9 mouse cellular contexts compared by ENCODE assay signal in the genomic region with DNA sequence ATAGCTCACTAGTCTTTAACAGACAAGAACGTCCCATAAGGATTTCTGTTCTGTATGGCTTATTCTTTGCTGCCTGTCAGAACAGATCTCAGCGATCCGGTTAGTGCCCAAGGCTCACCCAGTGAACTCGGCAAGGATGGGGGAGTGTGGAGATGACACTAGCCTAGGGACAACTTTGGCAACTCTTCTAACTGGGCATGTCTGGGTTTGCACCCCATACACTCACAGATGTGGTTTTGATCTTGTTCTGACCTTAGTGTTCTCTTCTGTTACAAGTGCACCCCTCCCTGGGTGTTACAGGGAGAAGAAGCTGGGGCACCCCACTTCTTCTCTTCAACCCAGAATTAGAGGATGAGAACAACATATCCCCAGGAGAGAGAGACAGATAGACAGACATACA. TPM values are rescaled to one million over a fixed set of nuclear protein-coding genes. Genes with fewer than 3 reads are reported as not detected.
A peak's percentile ranks its signal among the peaks of the same experiment; 100 is the strongest.
DNase-seq lines count a peak whose midpoint lies in the region; ATAC-seq and TF ChIP-seq lines count a peak whose summit lies in the region.
"Had no signal": no experiment of that assay in that cellular context is flagged by ENCODE, and none has a peak within 500 bp of the region (broad histone marks: within the 10 kb centered on the region; RNA-seq: fewer than 3 reads in every experiment).

No protein-coding gene starts in this region.

- peak overlapping the region; percentile 88 for H3K9ac ChIP-seq in forebrain, embryonic 15.5 days (replicated peaks)
- H3K9ac ChIP-seq in liver, embryonic 15.5 days, result no peak overlapping the region

- H3K4me2 ChIP-seq in forebrain, embryonic 15.5 days (replicated peaks), result peak overlapping the region; percentile 92
- H3K4me2 ChIP-seq in liver, embryonic 15.5 days, result peak overlapping the region; percentile 58; the same call in 1 of the 2 replicates

- H3K9me3 ChIP-seq in E14TG2a.4 (ENCODE audit: low read length), result no peaks in the 10 kb centered on the region
- no peaks in the 10 kb centered on the region for H3K9me3 ChIP-seq in forebrain, embryonic 15.5 days
- no peaks in the 10 kb centered on the region for H3K9me3 ChIP-seq in liver, embryonic 15.5 days (replicated peaks)

- peaks cover 65% of the 10 kb centered on the region for H3K27me3 ChIP-seq in E14TG2a.4 (ENCODE audit: insufficient read depth, low read length)
- H3K27me3 ChIP-seq in forebrain, embryonic 15.5 days, result no peaks in the 10 kb centered on the region; the same call in 1 of the 2 replicates
- peaks cover 54% of the 10 kb centered on the region for H3K27me3 ChIP-seq in liver, embryonic 15.5 days

- no peak for ATAC-seq in forebrain, embryonic 15.5 days (replicated peaks)
- no peak for ATAC-seq in liver, embryonic 15.5 days (ENCODE audit: insufficient read depth)

- WGBS in forebrain, embryonic 15.5 days, result 26% methylated on average over 4 of the region's 4 CpGs
- WGBS in liver, embryonic 15.5 days (ENCODE audit: insufficient replicate concordance), result 28% methylated on average over 4 of the region's 4 CpGs

- peaks cover 9% of the 10 kb centered on the region for H3K4me1 ChIP-seq in E14TG2a.4 (replicated peaks; ENCODE audit: low read depth, low read length)
- H3K4me1 ChIP-seq in forebrain, embryonic 15.5 days, result peaks cover 42% of the 10 kb centered on the region
- no peaks in the 10 kb centered on the region for H3K4me1 ChIP-seq in liver, embryonic 15.5 days (replicated peaks)

- H3K36me3 ChIP-seq in E14TG2a.4 (ENCODE audit: insufficient read depth, low read length), result no peaks in the 10 kb centered on the region
- H3K36me3 ChIP-seq in forebrain, embryonic 15.5 days, result no peaks in the 10 kb centered on the region
- H3K36me3 ChIP-seq in liver, embryonic 15.5 days (replicated peaks), result no peaks in the 10 kb centered on the region

- DNase-seq in heart, adult 11 months, result peak; percentile 61
- no peak for DNase-seq in heart, postnatal 14 days
- DNase-seq in embryo, embryonic 11 days, result no peak
- DNase-seq in MN1 (ENCODE audit: low spot score), result no peak
- DNase-seq in right cerebral cortex, postnatal 25 days, result no peak
- DNase-seq: gastrocnemius, postnatal 36 days had no signal

- peak overlapping the region; percentile 84 for H3K4me3 ChIP-seq in E14TG2a.4 (replicated peaks; ENCODE audit: low read length)
- H3K4me3 ChIP-seq in forebrain, embryonic 15.5 days, result peak overlapping the region; percentile 84
- no peak overlapping the region for H3K4me3 ChIP-seq in liver, embryonic 15.5 days (replicated peaks)

- intact Hi-C loops in heart, postnatal 14 days (cut with DNase I), result no loop called here

- no peak overlapping the region for H3K27ac ChIP-seq in forebrain, embryonic 15.5 days (replicated peaks)
- no peak overlapping the region for H3K27ac ChIP-seq in liver, embryonic 15.5 days (replicated peaks)

- no peak for TF ChIP-seq CTCF in E14TG2a.4 (conservative IDR thresholded peaks at IDR 0.05; ENCODE audit: low read length)

RNA-seq across cellular contexts. Expression of a gene that starts 1.0 kb away (rescaled TPM):
- under 1 TPM; 0.26 to 0.27 TPM for total RNA-seq in heart, postnatal 14 days (2021)
- polyA plus RNA-seq in forebrain, embryonic 15.5 days (2015; fragmentation: Nextera tagmentation; extraction: Ambion mirVana), result 7.2 and 9.9 TPM in 2 replicates
- 0.06 and 0.08 TPM in 2 replicates for polyA plus RNA-seq in liver, embryonic 15.5 days (2015; fragmentation: Nextera tagmentation; extraction: Ambion mirVana)
